Mouse (Mus musculus) megakaryocyte, embryonic 14.5 days (primary cell): ENCODE data around the gene Vmn1r183.

Experiments
- FLI1 ChIP-seq: IDR thresholded peaks from 2 replicates; pipeline ENCODE4 v1.6.1; 2012; ENCODE audit warnings: low read length, inconsistent platforms, mixed read lengths
- GATA1 ChIP-seq: IDR thresholded peaks from 3 replicates; pipeline ENCODE4 v1.6.1; 2012; ENCODE audit warnings: mixed read lengths, low read length, inconsistent platforms, borderline replicate concordance

DNA sequence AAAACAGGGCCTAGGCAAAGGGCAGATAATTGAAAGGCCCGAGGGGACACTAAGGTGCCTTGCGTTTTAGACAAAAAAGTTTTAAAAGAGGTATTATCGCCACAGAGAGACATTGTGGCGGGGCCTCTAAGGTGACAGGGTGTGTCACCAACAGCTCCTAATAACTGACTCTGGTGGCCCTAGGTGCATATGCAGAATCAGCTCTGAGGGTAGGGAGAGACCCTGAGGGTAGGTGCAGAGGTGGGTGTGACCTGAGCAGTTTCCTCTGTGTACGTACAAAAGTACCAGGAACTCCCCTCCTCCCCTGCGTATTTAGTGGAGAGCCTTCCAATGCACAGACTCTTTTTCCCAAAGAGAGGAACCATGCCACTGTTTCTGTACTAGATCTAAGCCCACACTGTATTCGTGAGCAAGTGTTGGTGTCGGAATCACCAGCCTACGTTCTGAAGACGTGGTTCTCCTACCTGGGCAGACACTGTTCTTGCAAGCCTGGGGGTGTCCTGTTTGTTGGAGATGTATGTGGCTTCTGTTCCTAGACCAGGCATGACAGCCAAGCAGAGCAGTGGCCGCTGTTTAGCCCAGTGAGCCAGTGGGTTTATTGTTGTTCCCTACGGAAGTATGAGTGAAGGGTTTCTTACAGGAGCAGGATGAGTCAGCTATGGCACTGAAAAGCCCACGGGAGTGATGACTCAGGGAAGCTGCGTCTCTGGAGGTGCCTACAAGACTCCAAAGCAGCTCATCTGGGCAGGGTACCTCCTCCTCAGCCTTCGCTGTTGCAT is 29.6 kb downstream of the Vmn1r183 start:
- TF ChIP-seq GATA1, result no peak
- TF ChIP-seq FLI1, result no peak
